Mouse (Mus musculus) heart, adult 2 months (tissue): ENCODE measurements at regions not wholly inside any gene's neighbourhood (a gene's known extent, or its start where the extent isn't known, plus 50 kb on each side); places are given as distances from the start of the nearest gene placed in this dataset.

Source experiments
- CTCF ChIP-seq: fragments of 200-600 bp; IDR thresholded peaks from 2 replicates; pipeline ENCODE4 v1.8.1; 2022; ENCODE audit warnings: antibody characterized with exemption, mild to moderate bottlenecking, moderate library complexity
- EP300 ChIP-seq: fragments of 200-500 bp; IDR thresholded peaks from 2 replicates; pipeline ENCODE4 v1.6.1; 2011; ENCODE audit warnings: low read depth, low read length, control low read depth; ENCODE audit not compliant: insufficient read depth

DNA sequence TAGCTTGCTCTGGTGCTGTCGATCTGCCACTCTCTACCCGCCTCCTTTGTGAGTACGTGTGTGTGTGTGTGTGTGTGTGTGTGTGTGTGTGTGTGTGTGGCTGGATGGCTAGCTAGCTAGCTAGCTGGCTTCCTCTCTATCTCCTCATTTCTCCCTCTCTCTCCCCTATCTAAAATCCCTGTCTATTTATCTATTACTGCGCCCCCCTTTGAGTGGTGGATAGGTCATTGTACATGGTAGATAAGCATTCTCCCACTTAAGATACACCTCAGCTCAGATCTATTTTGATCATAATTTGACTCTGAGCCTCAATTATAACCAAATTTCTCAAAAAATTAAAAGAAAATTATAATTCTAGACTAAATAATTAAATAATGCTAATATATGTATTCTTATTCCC is 99.4 kb downstream of the 4930544G11Rik start:
- TF ChIP-seq CTCF (no peak), EP300 (no peak)
